Mouse (Mus musculus) small intestine, adult 2 months (tissue): ENCODE data around the gene Glb1. TPM values are rescaled to one million over a fixed set of nuclear protein-coding genes. Genes with fewer than 3 reads are reported as not detected.
A peak's percentile ranks its signal among the peaks of the same experiment; 100 is the strongest.
"Not testable (repeated sequence)": the region's sequence is repeated elsewhere in the genome, so short reads cannot be mapped to it uniquely, and the experiment has no call there.

ENCODE experiments used
- H3K27ac ChIP-seq: fragments of 200-500 bp; 2 replicates; pipeline ENCODE4 v1.5.1; 2012; ENCODE audit warnings: low read depth, low read length, control low read depth, inconsistent platforms; ENCODE audit not compliant: insufficient read depth
- H3K27me3 ChIP-seq: fragments of 200-500 bp; 2 replicates; pipeline ENCODE4 v1.6.1; 2012; ENCODE audit warnings: mild to moderate bottlenecking, moderate library complexity, low read length, inconsistent platforms; ENCODE audit not compliant: control insufficient read depth, insufficient read depth
- H3K36me3 ChIP-seq: fragments of 200-500 bp; 2 replicates; pipeline ENCODE4 v1.6.1; 2012; ENCODE audit warnings: mild to moderate bottlenecking, low read length, control low read depth, inconsistent platforms; ENCODE audit not compliant: control insufficient read depth, insufficient read depth
- H3K4me1 ChIP-seq: fragments of 200-500 bp; 2 replicates; pipeline ENCODE4 v1.6.1; 2012; ENCODE audit warnings: low read length, inconsistent platforms, mixed read lengths; ENCODE audit not compliant: control insufficient read depth, insufficient read depth, insufficient read length
- H3K4me3 ChIP-seq: fragments of 200-500 bp; 2 replicates; pipeline ENCODE4 v1.5.1; 2012; ENCODE audit warnings: low read depth, mild to moderate bottlenecking, control low read depth, inconsistent platforms, low read length, moderate library complexity
- CTCF ChIP-seq: fragments of 200-500 bp; IDR thresholded peaks from 2 replicates; pipeline ENCODE4 v1.5.1; 2012; ENCODE audit warnings: low read depth, mild to moderate bottlenecking, control low read depth, inconsistent platforms, low read length, moderate library complexity, mixed read lengths; ENCODE audit not compliant: insufficient replicate concordance, insufficient read length; ENCODE audit errors: extremely low read depth
- POLR2A ChIP-seq: fragments of 200-500 bp; IDR thresholded peaks from 2 replicates; pipeline ENCODE4 v1.6.1; 2012; ENCODE audit warnings: low read depth, mild to moderate bottlenecking, control low read depth, inconsistent platforms, low read length, moderate library complexity
- WGBS: fragments of 180-500 bp; shearing (Covaris S2); methylation state at CpG from one replicate; pipeline ENCODE4 v1.1.7; 2018; 5-methylcytosine and 5-hydroxymethylcytosine counted together
- polyA plus RNA-seq: library from polyadenylated mRNA; depleted of rRNA; stranded (reverse); fragments of >200 nt; gene quantifications from 2 replicates; pipeline ENCODE4 v1.2.3, GENCODE M21; 2012; rRNA removed

Gene Glb1
- 15.5 and 25.4 TPM in 2 replicates for polyA plus RNA-seq

DNA sequence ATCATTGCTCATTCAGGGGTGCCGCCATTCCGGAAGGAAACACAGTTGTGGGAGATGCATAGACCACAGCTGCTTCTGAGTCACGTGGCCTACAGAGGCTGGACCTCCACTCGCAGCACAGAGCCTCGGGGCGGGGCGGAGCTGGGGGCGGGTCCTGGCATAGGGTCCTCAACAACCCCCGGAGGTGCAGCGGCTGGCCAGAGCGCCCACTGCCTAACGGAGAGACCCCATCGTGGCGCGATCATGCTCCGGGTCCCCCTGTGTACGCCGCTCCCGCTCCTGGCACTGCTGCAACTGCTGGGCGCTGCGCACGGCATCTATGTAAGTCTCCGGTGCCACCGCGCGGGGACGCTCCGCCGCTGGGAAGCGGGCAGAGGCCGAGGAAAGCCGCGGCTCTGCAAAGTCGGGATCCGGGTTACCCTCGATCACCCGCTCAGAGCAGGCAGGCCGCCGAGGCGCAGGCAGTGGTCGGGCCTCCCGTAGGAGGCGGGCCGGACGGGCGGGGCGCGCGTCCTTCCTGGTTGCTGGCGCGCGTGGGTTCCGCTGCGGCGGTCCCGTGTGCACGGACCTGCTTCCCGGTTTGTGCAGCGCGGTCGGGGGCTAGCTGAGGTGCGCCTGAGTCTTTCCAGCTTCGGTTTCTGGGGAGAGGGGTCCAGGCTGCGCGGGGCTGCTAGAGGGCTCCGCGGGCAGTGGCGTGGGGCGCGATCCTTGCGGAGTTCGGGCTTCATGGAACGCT lies at the start of gene Glb1, which contains the start of gene Tmppe:
Gene Glb1, plus strand, starts transcription at position 128 of the 736 bp plus-strand sequence.
Gene Tmppe, plus strand, starts transcription at position 157 of the 736 bp plus-strand sequence.
- H3K4me3 ChIP-seq, result peak within 1 kb of the TSS; percentile 88
- H3K27me3 ChIP-seq, result no peaks in the 10 kb centered on the region
- TF ChIP-seq CTCF (no peak), POLR2A (peak; percentile 14)
- H3K27ac ChIP-seq, result peak within 1 kb of the TSS; percentile 90
- H3K36me3 ChIP-seq, result peaks cover 17% of the 10 kb centered on the region
- H3K4me1 ChIP-seq, result peaks cover 10% of the 10 kb centered on the region
- under 1% methylated on average over 73 of the region's 73 CpGs for WGBS

DNA sequence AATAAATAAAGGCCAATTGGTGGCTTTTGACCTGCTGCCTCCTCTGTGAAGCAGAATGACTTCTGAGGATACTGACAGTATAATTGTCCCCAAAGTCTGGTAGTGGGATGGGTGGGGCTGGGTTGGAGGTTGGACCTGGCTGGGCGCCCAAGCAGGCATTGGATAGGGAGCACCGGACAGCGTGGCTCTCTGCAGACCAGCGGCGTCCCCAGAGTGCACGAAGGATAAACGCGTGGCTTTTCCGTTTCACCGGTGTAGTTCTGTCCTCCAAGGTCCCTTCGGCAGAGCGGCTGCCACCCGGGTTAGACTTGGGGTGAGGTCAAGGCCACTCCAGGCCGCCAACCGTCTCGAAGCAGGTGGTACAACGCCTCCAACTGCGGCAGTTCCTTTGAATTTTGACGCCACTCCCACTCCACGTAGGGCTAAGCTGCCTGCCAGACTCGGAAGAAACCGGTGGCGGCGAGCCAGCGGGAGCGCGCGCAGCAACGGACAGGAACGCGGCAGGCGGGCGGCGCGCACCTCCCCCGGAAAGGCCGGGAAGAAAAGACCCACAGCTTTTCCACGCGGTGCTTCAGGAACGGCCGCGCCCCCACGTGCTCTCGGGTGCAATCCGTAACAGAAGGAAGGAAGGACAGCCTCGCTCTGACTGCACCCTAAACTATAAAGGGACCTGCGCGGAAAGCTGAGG lies 32.9 kb upstream of the Glb1 start:
- H3K4me3 ChIP-seq, result peak overlapping the region; percentile 61
- H3K27ac ChIP-seq, result peak overlapping the region; percentile 43; the same call in 1 of the 2 replicates
- no peaks in the 10 kb centered on the region for H3K36me3 ChIP-seq
- TF ChIP-seq CTCF, result no peak
- no peak for TF ChIP-seq POLR2A
- peaks cover 6% of the 10 kb centered on the region; the same call in 1 of the 2 replicates for H3K4me1 ChIP-seq
- WGBS, result under 1% methylated on average over 48 of the region's 48 CpGs
- H3K27me3 ChIP-seq, result no peaks in the 10 kb centered on the region; the same call in 1 of the 2 replicates

DNA sequence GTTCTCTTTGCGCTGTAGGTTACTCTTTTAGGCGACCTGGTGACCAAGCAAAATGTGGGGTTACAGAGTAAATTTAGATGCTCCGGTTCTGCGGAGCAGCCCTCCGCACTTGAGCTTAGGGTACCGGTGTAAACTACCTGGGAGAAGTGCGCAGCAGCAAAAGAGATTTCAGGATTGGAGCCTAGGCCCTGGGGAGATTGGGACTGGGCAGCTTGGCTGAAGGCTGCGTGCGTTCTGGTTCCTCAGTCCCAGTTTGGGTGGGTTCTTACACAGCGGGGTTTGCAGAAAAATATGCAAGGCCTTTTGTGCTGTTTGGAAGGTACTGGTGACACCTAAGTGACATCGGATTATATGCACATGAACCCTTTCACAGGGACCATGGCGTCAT lies 32.4 kb upstream of the Glb1 start:
- TF ChIP-seq POLR2A (no peak), CTCF (no peak)
- Histone ChIP-seq H3K36me3 (no peaks in the 10 kb centered on the region), H3K4me3 (peak overlapping the region; percentile 61), H3K4me1 (peaks cover 4% of the 10 kb centered on the region; the same call in 1 of the 2 replicates), H3K27ac (no peak overlapping the region), H3K27me3 (no peaks in the 10 kb centered on the region; the same call in 1 of the 2 replicates)
- WGBS, result 11% methylated on average over 12 of the region's 12 CpGs

DNA sequence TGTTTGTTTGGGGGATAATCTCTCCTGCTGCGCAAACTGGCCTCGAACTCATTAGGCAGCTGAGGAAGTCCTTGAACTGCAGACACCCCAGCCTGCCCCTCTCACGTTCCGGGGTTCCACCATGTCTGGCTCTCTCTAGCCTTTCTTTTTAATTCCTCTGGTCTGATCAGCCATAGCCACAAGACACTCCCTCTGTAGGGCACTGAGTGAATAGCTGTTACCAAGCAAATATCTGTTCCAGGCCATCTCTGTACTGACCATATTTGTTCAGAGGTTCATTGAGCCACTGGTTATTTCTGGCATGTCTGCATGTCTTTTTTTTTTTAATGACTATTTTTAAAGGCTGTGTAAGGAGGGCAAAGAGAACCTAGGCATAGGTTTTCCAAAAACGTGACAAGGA lies 31.5 kb upstream of the Glb1 start:
- H3K27ac ChIP-seq, H3K27me3 ChIP-seq, H3K4me1 ChIP-seq, H3K36me3 ChIP-seq, H3K4me3 ChIP-seq: not testable (repeated sequence)
- WGBS, result 43% methylated on average over 5 of the region's 5 CpGs

- WGBS, result 49% methylated on average over 5 of the region's 5 CpGs
- H3K27ac ChIP-seq, H3K4me1 ChIP-seq: not testable (repeated sequence)
Measured at GRCm38 (mm10) chr9:114371717-114372116, 29.2 kb upstream of the Glb1 start.

GRCm38 (mm10) chr9:114375276-114375962 lies 25.5 kb upstream of the Glb1 start:
- Histone ChIP-seq H3K27me3 (no peaks in the 10 kb centered on the region), H3K4me1 (peaks cover 11% of the 10 kb centered on the region), H3K27ac (no peak overlapping the region), H3K4me3 (no peak overlapping the region), H3K36me3 (0 out of 2 replicates have a peak, but pooled peaks cover 3% of the 10 kb centered on the region)
- 89% methylated on average over 10 of the region's 10 CpGs for WGBS
- TF ChIP-seq POLR2A, result no peak
- TF ChIP-seq CTCF, result no peak

More at GRCm38 (mm10) chr9:114371717-114372116, 29.2 kb upstream of the Glb1 start:
- H3K36me3 ChIP-seq, H3K27me3 ChIP-seq, H3K4me3 ChIP-seq: not testable (repeated sequence)

GRCm38 (mm10) chr9:114377168-114377567 lies 23.7 kb upstream of the Glb1 start:
- no peak overlapping the region for H3K27ac ChIP-seq
- no peak overlapping the region for H3K4me3 ChIP-seq
- WGBS, result 58% methylated on average over 10 of the region's 10 CpGs
- H3K27me3 ChIP-seq, result no peaks in the 10 kb centered on the region
- peaks cover 3% of the 10 kb centered on the region; the same call in 1 of the 2 replicates for H3K36me3 ChIP-seq
- no peak for TF ChIP-seq POLR2A
- H3K4me1 ChIP-seq, result peaks cover 11% of the 10 kb centered on the region
